Mouse (Mus musculus): Measurements from ENCODE around the gene Fbxo24.

Gene Fbxo24

DNA sequence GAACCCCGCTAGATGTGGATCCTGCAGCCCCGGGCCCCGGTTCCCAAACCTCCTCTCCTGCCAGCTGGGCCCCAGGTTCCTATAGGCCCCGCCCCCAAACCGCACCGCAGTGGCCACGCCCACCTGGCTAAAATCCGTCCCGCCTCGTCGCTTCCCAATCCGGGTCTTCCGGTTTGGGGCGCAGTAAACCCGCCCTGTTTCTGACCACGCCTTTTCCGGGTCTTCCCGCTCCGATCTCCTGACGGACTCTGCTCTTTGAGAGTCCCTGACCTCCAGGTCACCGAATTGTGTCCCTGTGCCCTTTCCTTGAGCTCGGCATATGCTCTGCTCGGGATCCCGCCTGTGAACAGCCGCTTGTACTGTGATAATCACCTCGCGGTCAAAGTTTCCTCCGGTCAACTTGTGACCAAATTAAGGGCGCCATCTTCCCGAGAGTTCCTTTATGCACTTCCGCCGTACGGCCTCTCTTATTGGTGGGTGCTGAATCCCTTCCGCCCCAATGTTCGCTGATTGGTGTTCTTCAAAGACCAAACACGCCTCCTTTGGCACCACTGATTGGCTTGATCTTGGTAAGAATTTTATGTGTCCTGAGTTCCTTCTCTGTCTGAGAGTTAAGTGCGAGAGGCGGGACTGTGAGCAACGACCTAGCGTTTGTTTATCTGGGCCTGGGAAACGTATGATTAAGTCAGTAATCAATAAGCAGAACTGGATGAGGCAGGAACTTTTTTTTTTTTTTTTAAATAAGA lies 28.0 kb downstream of the Fbxo24 start, which contains the start of gene Mospd3:
Mospd3 (minus strand) TSS at position 440 of the 746 bp plus-strand sequence.
- peak; percentile 98 for DNase-seq

DNA sequence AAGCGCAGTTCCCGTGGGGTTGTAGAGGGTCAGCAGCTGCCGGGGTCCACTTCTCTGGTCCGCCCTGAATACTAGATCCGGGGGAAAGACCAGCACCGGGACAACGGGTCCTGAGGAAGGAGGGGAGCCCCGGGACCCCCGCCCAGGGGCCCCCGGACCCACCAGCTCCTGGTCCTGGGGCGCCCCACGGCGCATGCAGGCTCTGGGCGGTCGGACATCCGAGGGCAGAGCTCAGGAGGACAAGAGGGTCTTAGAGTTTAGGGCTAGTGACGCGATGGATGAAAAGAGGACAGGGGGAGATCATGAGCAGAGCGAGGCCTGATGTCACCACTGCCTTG lies 28.6 kb downstream of the Fbxo24 start:
- DNase-seq = no peak

DNA sequence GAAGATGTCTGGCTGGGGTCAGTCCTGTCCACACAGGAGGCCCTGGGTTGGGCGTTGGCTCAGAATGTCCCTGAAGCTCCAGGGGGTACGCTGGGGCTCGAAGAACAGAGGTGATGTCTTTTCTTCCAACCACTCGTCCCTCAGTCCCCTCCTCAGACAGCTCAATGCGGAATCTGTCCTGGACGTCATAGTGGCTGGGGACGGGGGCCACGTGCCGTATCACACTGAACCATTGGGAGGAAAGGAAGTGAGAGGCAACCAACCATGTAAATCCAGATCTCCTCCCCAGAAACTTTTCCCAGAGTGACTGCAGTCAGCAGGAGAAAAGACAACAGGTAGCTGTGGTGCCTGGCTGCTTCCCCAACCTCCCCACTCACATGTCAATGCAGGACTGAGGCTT lies 29.2 kb downstream of the Fbxo24 start:
- peak; percentile 15 to 40 for DNase-seq

GRCm38 (mm10) chr5:137598100-137598826 lies 30.5 kb downstream of the Fbxo24 start:
- DNase-seq = no peak

- no peak for DNase-seq
Observed at GRCm38 (mm10) chr5:137597625-137598024, 31.2 kb downstream of the Fbxo24 start.

DNA sequence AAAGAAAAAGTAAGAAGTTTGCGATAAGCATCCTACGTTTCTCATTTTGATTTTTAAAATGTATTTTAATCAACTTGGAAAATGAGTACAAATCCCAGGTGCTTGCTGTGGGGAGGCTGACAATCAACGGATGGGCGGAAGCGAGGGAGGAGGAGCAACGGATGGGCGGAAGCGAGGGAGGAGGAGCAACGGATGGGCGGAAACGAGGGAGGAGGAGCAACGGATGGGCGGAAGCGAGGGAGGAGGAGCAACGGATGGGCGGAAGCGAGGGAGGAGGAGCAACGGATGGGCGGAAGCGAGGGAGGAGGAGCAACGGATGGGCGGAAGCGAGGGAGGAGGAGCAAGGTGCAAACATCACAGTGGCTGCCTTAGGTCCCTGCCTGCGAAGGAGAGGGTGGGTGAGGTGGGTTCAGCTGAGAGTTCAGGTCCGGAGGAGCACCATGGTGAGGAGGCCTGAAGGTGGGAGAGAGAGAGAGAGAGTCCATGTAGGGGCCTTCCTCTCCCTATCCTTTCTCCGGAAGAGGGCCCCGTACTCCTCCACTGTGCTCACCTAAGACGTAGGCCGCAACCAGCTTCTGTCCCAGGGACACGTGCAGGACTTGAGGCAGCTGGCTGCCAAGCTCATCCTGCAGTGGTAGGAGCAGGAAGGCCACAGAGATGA lies 32.1 kb downstream of the Fbxo24 start:
- peak; percentile 14 to 47 for DNase-seq

DNA sequence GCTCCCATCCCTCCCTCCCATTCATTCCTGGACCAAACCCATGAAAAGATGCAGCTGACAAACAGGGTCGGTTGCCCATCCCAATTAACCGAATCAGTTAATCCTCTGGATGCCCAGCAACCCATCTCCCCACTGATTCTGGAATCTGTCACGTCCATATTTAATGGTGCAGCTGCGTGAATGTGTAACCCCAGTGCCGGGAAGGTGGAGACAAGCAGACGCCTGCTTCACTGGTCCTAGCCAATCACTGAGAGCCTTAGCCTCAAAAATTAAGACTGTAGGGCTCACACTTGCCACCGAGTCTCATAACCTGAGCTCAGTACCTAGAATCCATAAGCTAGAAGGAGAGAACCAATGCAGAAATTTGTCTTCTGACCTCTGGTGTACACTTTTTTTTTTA lies 32.9 kb downstream of the Fbxo24 start:
- DNase-seq = no peak

DNA sequence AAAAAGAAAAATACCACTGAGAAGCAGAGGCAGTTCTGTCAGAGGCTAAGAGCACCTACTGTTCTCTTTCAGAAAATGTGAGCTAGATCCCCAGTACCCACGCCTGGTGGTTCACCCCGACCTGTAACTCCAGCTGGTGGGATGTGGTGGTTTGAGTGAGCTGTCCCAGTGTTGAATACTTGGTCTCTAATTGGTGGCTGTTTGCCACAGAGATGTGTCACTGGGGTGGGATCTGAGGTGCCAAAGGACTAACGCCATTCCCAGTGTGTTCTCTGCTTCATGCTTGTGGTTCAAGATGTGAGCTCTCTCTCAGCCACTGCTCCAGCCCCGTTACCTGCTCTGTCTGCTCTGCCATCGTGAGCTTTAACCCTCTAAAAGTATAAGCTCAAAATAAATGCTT lies 38.3 kb downstream of the Fbxo24 start:
- no peak for DNase-seq

DNA sequence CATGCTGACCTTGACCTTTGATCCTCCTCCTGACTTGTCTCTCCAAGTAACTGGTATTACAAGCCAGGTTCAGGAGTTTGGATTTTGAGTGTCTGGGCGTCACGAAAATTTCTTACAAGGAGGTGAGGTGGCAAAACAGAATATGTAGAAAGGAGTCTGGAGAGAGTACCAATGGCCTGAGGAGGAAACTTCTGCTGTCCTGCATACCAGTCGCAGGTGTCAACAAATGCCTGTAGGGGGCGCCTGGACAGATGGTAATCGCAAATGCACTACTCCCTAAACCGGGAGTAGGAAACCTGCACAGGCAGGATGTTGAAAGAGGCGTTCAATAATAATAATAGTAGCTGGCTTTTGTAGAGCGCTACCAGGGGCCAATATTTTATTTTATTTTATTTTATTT lies 43.8 kb downstream of the Fbxo24 start:
- peak; percentile 82 to 89 for DNase-seq

- peak; percentile 50 to 66 for DNase-seq
Observed at GRCm38 (mm10) chr5:137583670-137584169, 45.1 kb downstream of the Fbxo24 start.

- no peak for DNase-seq
Observed at GRCm38 (mm10) chr5:137582702-137583101, 46.1 kb downstream of the Fbxo24 start.

- no peak for DNase-seq
Observed at GRCm38 (mm10) chr5:137580246-137580645, 48.6 kb downstream of the Fbxo24 start.

DNA sequence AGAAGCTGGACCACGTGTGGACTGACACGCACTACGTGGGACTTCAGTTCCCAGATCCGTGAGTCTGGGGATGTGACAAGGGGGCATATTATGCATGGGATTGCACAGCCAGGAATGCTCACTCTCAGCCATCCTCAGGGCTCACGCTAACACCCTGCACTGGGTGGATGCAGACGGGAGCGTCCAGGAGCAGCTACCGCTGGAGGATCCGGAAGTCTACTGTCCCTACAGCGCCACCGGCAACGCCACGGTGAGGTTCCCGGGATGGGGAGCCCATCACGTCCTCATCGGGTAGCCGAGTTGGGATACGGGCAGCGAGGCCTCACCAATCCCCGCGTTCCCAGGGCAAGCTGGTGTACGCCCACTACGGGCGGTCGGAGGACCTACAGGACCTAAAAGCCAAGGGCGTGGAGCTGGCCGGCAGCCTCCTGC lies 54.3 kb downstream of the Fbxo24 start:
- peak; percentile 47 to 64 for DNase-seq

GRCm38 (mm10) chr5:137570691-137571586 lies 57.9 kb downstream of the Fbxo24 start:
- no peak for DNase-seq

DNA sequence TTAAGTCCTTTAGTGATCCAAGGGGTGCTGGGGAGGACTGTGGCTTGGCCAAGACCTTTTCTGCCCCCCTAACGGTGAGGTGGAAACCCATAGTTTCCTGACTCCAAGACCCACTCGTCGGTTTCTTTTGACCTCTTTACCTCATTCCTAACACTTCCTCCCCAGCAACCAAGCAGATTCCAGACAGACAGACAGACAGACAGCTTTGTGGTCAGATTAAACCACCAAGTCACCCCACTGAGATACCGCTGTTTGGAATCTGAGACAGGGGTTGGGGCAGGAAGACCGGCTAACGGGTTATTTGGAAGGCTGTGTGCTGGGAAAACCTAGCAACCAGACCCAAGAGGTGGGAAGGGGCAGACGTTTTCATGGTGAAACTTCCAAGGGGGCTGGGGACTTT lies 58.6 kb downstream of the Fbxo24 start:
- no peak for DNase-seq

DNA sequence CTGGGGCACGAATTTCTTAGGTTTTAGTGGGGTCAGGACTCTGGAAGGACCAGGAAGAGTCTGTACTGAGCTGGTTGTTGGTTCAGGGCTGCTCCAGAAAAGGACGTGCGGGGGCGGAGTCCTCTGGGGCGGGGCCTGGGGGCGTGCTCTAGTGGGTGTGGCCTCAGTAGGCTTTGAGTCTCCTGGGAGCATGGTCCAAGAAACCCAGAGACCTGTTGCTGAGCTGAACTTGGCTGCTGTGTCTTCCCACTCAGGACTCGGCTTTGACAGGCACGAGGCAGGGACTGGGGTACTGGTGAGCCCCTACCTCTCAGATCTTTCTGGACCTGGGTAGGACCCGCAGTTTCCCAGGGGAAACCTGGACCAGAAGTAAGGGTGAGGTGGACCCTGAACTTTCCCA lies 59.1 kb downstream of the Fbxo24 start, which contains the start of gene Tfr2:
Tfr2 (plus strand) TSS at position 176 of the 400 bp plus-strand sequence.
- peak; percentile 60 to 74 for DNase-seq

- no peak for DNase-seq
Observed at GRCm38 (mm10) chr5:137569031-137569430, 59.8 kb downstream of the Fbxo24 start.

- DNase-seq = no peak
Observed at GRCm38 (mm10) chr5:137568223-137568798, 60.5 kb downstream of the Fbxo24 start.

GRCm38 (mm10) chr5:137566416-137566815 lies 62.4 kb downstream of the Fbxo24 start:
- DNase-seq = no peak

DNA sequence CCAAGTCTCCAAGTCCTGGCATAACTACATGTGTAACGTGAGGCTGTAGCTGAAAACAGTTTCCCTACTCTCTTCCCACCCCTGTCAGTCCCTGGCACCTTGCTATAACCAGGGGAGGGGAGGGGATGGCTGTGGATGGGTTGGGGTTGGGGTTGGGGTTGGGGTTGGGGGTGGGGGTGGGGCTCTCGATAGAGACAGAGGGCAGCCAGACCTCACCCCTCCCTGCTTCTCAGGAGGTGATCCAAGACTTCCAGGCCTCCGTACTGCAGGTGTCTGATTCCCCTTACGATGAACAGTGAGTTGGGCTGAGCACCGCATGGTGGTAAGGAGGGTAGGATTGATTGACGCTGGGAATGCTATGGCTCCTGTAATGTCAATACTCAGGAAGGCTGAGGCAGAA lies 63.1 kb downstream of the Fbxo24 start:
- no peak for DNase-seq

DNA sequence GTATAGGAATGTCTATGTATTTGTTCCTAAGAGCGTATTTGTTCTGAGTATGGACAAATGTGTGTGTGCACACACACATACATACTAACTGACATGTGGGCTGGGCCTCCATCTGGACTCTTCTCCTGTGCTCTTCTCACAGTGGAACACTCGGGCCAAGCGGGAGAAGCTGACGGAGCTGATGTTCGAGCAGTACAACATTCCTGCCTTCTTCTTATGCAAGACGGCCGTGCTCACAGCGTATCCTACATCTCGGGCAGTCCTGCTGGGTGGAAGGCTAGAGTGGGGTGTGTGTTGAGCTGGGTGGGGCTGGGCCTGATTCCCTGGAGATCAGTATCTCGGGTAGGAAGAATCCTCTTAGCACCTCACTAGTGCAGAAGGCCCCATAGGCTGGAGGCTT lies 65.8 kb downstream of the Fbxo24 start:
- no peak for DNase-seq
